Mouse (Mus musculus) megakaryocyte, adult 5-6 weeks (primary cell): ENCODE measurements around the gene Olfr183. TPM values are rescaled to one million over a fixed set of nuclear protein-coding genes. Genes with fewer than 3 reads are reported as not detected.
"Not testable (repeated sequence)": the region's sequence is repeated elsewhere in the genome, so short reads cannot be mapped to it uniquely, and the experiment has no call there.

ENCODE experiments used
- ATAC-seq: 2 replicates; pipeline ENCODE4 v1.8.0; 2016; ENCODE audit warnings: mild to moderate bottlenecking, inconsistent platforms; ENCODE audit not compliant: poor library complexity, severe bottlenecking
- total RNA-seq, 2 experiments: library from RNA; stranded (forward) in 1 of 2; stranded (reverse) in 1 of 2; fragments of 153-499, 151-499 nt in 1 of 2; fragments of 221-1000, 200-1000 nt in 1 of 2; gene quantifications; 2 replicates each; pipeline versions ENCODE4 v1.2.3 to v1.2.4; 2015 to 2017

Gene Olfr183
- total RNA-seq (2015) = not detected in 2 replicates
- total RNA-seq (2017) = not detected in 2 replicates

DNA sequence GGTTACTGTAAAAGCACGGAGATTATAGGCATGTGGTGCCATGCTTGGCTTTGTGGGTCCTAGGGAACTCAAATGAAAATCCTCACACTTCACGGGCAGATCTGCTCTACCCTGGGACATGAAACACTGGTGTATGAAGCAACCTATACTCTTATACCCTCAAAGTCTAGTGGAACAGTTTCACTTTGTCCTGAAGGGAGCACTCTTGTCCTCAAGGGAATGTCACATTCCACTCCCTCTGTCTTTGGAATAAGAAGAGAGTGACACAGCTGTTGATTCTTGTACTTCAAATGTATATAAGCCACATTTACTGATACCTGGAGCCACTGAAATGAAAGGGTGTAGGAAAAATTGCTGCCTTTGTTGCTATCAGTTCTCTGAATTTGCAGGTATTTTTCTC lies at the start of gene Olfr183:
Gene Olfr183 (plus strand): TSS at position 301 of the 400 bp plus-strand sequence.
- no peak for ATAC-seq

DNA sequence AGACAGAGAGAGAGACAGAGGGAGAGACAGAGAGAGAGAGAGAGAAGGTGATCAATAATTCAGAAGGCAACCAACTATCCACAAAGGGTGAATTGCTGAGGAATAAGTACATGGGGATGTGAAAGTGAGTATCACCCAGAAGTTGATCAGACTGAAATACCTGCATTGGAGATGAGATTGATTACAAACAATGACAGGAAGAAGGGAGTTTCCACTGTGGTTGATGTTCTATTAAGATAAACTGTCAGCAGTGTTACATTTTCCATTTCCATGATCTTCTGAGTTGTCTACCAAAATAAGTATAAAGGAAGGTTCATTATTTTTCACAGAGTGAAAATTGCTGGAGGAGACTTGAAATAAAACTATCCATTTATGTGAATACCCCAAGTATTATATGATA lies 12.0 kb downstream of the Olfr183 start:
- no peak for ATAC-seq

DNA sequence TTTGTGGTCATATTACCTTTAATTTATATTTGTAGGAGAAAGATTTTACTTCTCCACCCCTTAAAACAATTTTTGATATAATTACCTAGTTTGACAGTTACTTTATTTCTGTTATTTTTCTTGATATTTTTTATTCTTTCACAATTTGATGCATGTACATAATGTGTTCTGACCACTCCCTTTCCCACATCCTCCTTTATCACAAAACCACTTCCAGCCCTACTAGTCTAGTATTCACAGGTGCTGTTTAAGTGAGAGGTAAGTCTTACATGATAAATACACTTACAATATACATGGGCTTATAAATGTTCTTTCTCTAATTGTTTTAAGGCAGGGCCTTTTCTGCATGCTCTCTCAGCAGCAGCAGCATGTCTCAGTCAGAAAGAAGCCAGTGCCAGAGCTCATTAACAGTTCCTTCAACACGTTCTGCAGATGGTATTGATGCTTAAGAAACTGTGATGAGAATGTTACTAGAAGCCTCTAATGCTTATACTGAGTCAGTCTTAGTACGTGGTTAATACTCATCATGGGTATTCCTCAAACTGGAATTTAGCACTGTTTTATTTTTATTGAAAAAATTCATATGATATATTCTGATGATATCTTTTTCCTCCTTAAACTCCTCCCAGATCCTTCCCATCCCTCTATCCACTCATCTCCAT lies 18.3 kb downstream of the Olfr183 start:
- ATAC-seq = no peak

DNA sequence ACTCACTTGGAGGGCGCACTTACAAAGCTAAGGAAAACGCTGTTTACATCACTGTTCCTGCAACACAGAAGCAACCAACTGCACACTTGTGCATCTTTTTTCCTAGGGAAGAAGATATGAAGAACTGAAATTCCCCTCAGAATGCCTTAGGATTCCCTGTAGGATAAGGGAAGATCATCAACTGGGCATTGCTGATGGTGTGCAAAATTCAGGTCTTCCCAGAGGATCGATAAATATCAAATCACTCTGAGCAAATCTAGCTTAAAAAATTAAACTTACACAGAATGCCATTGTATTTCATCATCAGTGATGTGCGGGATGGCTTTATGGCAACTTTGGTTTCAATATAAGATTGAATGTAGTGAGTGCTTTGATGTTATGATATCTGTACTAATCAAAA lies 35.0 kb downstream of the Olfr183 start, which contains the start of gene Olfr186:
Gene Olfr186 (minus strand): TSS at position 101 of the 400 bp plus-strand sequence.
- no peak for ATAC-seq

DNA sequence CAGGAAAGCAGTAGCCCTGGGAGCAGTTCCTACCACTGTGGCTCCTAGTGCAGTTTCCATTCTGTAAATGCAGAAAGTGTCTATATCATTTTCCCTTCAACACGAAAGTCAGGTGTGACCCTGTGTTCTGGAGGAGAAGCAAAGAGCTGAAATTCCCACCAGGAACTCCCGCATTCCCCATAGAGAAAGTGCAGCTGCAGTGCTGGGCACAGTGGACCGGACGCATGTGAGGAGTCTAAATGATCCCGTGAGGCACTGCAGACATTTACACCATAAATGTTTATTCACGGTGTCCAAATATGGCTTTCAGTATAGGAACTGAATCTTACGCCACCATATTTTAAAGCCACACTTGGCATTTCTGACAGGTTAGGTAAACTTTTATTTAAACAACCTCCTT lies 44.6 kb downstream of the Olfr183 start, which contains the start of gene Olfr187:
Gene Olfr187 (minus strand): TSS at position 58 of the 400 bp plus-strand sequence.
- ATAC-seq = no peak

DNA sequence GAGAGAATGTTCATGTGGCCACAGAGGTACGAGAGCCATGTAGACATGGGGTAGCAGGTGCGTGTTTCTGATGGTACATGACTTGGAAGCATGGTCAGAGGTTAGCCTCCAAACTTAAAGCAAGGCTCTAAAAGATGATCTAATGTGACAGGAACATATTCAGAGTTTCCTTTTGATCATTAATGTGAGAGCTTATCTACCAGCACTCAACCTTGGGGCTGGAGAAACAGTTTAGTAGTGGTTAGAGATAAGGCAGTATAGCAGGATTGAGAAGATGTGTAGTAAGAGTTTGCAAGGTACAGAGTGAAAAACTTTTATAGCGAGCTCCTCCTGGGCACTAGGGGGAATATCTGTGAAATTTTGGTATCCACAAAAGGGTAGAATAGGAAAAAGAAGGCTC lies 50.7 kb downstream of the Olfr183 start:
- no peak for ATAC-seq

DNA sequence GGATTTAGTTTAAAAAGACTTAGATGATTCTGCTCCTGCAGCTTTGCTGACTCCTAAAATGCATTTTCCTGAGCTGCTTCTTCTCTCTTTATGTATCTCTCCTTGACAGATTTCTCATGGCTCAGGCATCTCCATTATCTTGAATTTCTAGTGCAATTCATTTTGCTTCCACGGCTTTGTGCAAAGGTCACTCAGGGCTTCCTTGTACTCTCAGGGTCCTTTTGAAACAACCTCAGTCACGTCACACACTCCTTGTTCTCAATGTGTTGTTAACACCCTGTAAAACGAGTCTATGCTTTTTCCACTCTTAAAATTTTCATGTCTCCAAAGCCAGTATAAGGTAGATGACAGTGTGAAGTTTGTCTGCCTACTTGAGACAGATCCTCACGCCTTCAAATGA lies 52.4 kb downstream of the Olfr183 start:
- ATAC-seq = no peak

DNA sequence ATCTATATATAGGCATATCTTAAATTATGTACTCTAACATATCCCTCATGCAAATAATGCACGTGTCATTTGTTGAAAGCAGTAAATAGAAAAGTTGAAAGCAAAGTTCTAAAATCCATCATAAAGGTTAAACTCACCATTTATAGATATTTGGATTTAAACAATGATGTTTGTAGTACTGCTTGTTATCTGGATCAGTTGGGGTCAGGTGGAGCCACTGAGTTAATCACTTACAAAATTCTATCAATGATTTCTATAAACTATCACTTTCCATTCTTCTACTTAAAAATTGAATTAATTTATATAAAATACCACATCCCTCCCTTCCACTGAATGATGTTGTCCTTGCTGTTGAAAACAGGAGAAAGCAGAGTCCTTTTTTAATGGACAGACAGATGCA lies 53.7 kb downstream of the Olfr183 start:
- ATAC-seq = no peak

DNA sequence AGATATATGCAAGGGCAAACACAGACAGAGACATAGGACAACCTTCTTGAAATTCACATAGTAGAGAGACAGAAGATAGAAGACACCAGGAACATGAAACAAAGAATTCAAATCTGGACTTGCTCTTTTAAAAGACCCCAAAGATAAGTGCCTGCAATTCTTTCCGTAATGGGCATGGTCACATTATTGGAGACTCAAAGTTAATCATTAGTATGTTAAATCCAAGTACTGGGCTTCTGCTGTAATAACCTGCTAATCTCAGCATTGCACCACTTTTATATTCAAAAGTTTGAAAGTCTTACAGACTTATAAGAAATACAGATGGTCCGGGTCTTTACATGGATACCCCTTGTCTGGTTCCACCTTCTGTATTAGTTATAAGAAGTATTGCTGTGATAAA lies 54.1 kb downstream of the Olfr183 start:
- not testable (repeated sequence) for ATAC-seq

Other genes starting within 250 kb of the Olfr183 start
- gene Olfr172, start 232.2 kb upstream of the Olfr183 start, total RNA-seq (2015) = not detected in 2 replicates
- gene Olfr172, start 232.2 kb upstream of the Olfr183 start, total RNA-seq (2017) = not detected in 2 replicates
- gene Olfr173, start 195.1 kb upstream of the Olfr183 start, total RNA-seq (2015) = not detected in 2 replicates
- gene Olfr173, start 195.1 kb upstream of the Olfr183 start, total RNA-seq (2017) = not detected in 2 replicates
- gene Olfr175-ps1, start 168.6 kb upstream of the Olfr183 start, total RNA-seq (2015) = not detected in 2 replicates
- not detected in 2 replicates for gene Olfr175-ps1, start 168.6 kb upstream of the Olfr183 start, total RNA-seq (2017)
- not detected in 2 replicates for gene Olfr177, start 120.6 kb upstream of the Olfr183 start, total RNA-seq (2015)
- not detected in 2 replicates for gene Olfr177, start 120.6 kb upstream of the Olfr183 start, total RNA-seq (2017)
- not detected in 2 replicates for gene Olfr178, start 103.3 kb upstream of the Olfr183 start, total RNA-seq (2015)
- not detected in 2 replicates for gene Olfr178, start 103.3 kb upstream of the Olfr183 start, total RNA-seq (2017)
- gene Olfr181, start 66.6 kb upstream of the Olfr183 start, total RNA-seq (2015) = not detected in 2 replicates
- gene Olfr181, start 66.6 kb upstream of the Olfr183 start, total RNA-seq (2017) = not detected in 2 replicates
- not detected in 2 replicates for gene Olfr180, start 66.0 kb upstream of the Olfr183 start, total RNA-seq (2015)
- not detected in 2 replicates for gene Olfr180, start 66.0 kb upstream of the Olfr183 start, total RNA-seq (2017)
- gene Olfr186, start 34.9 kb downstream of the Olfr183 start, total RNA-seq (2015) = not detected in 2 replicates
- not detected in 2 replicates for gene Olfr186, start 34.9 kb downstream of the Olfr183 start, total RNA-seq (2017)
- gene Olfr187, start 44.4 kb downstream of the Olfr183 start, total RNA-seq (2015) = not detected in 2 replicates
- gene Olfr187, start 44.4 kb downstream of the Olfr183 start, total RNA-seq (2017) = not detected in 2 replicates
- not detected in 2 replicates for gene Olfr190, start 82.6 kb downstream of the Olfr183 start, total RNA-seq (2015)
- gene Olfr190, start 82.6 kb downstream of the Olfr183 start, total RNA-seq (2017) = not detected in 2 replicates
- gene Olfr191, start 94.5 kb downstream of the Olfr183 start, total RNA-seq (2015) = not detected in 2 replicates
- not detected in 2 replicates for gene Olfr191, start 94.5 kb downstream of the Olfr183 start, total RNA-seq (2017)
- gene Olfr193, start 116.5 kb downstream of the Olfr183 start, total RNA-seq (2015) = not detected in 2 replicates
- not detected in 2 replicates for gene Olfr193, start 116.5 kb downstream of the Olfr183 start, total RNA-seq (2017)
- not detected in 2 replicates for gene Olfr194, start 125.7 kb downstream of the Olfr183 start, total RNA-seq (2015)
- not detected in 2 replicates for gene Olfr194, start 125.7 kb downstream of the Olfr183 start, total RNA-seq (2017)
- not detected in 2 replicates for gene Olfr195, start 151.7 kb downstream of the Olfr183 start, total RNA-seq (2015)
- not detected in 2 replicates for gene Olfr195, start 151.7 kb downstream of the Olfr183 start, total RNA-seq (2017)
- not detected in 2 replicates for gene Olfr196, start 175.1 kb downstream of the Olfr183 start, total RNA-seq (2015)
- gene Olfr196, start 175.1 kb downstream of the Olfr183 start, total RNA-seq (2017) = not detected in 2 replicates
- gene Olfr198, start 208.2 kb downstream of the Olfr183 start, total RNA-seq (2015) = not detected in 2 replicates
- not detected in 2 replicates for gene Olfr198, start 208.2 kb downstream of the Olfr183 start, total RNA-seq (2017)
- gene Olfr199, start 224.4 kb downstream of the Olfr183 start, total RNA-seq (2015) = not detected in 2 replicates
- not detected in 2 replicates for gene Olfr199, start 224.4 kb downstream of the Olfr183 start, total RNA-seq (2017)